Mouse (Mus musculus) heart, embryonic 16.5 days (tissue): ENCODE data around the gene Rasl11a. TPM values are rescaled to one million over a fixed set of nuclear protein-coding genes. Genes with fewer than 3 reads are reported as not detected.

Experiments
- ATAC-seq: fragments of 200-750 bp; cut with Nextera tagmentation; replicated peaks from 2 replicates; pipeline ENCODE4 v1.8.0; 2017; ENCODE audit warnings: moderate number of reproducible peaks; ENCODE audit not compliant: insufficient read depth, low FRiP score; ENCODE audit errors: extremely low read depth
- H3K27ac ChIP-seq: fragments of 300-500 bp; sonication (generic); 2 replicates; pipeline ENCODE4 v1.5.1; 2014; ENCODE audit warnings: mild to moderate bottlenecking, low read length, control low read depth, moderate library complexity
- H3K27me3 ChIP-seq: fragments of 300-500 bp; sonication (generic); 2 replicates; pipeline ENCODE4 v1.6.1; 2014; ENCODE audit warnings: low read length, mixed read lengths; ENCODE audit not compliant: control insufficient read depth, insufficient read depth
- H3K36me3 ChIP-seq: fragments of 300-500 bp; sonication (generic); 2 replicates; pipeline ENCODE4 v1.6.1; 2014; ENCODE audit not compliant: control insufficient read depth, insufficient read depth
- H3K4me1 ChIP-seq: fragments of 300-500 bp; sonication (generic); 2 replicates; pipeline ENCODE4 v1.6.1; 2014; ENCODE audit warnings: low read length, mixed read lengths; ENCODE audit not compliant: control insufficient read depth, insufficient read depth
- H3K4me2 ChIP-seq: fragments of 300-500 bp; sonication (generic); 2 replicates; pipeline ENCODE4 v1.6.1; 2014; ENCODE audit warnings: low read depth, mild to moderate bottlenecking, control low read depth, low read length
- H3K4me3 ChIP-seq: fragments of 300-500 bp; sonication (generic); 2 replicates; pipeline ENCODE4 v1.5.1; 2014; ENCODE audit warnings: mild to moderate bottlenecking, control low read depth, low read length
- H3K9ac ChIP-seq: fragments of 300-500 bp; sonication (generic); 2 replicates; pipeline ENCODE4 v1.6.1; 2014; ENCODE audit warnings: low read length, control low read depth
- H3K9me3 ChIP-seq: fragments of 300-500 bp; sonication (generic); replicated peaks from 2 replicates; pipeline ENCODE4 v1.6.1; 2016; ENCODE audit warnings: low read length; ENCODE audit not compliant: control insufficient read depth
- WGBS: fragments of 180-500 bp; shearing (Covaris S2); extraction: QIAGEN DNeasy Blood & Tissue Kit; methylation state at CpG from one replicate; pipeline ENCODE4 v1.1.7; 2014; 5-methylcytosine and 5-hydroxymethylcytosine counted together
- polyA plus RNA-seq: library from polyadenylated mRNA; unstranded; fragments of >200 nt; fragmentation: Nextera tagmentation; extraction: Ambion mirVana; gene quantifications from 2 replicates; pipeline ENCODE4 v1.2.1, GENCODE M21; 2015

Gene Rasl11a
- polyA plus RNA-seq, 1 experiment from 2014 or later = 12.1 TPM

- H3K4me2 ChIP-seq = no peak overlapping the region
- H3K27me3 ChIP-seq = no peaks in the 10 kb centered on the region
- H3K36me3 ChIP-seq = no peaks in the 10 kb centered on the region
- no peak for ATAC-seq
- H3K4me3 ChIP-seq = no peak overlapping the region
- no peaks in the 10 kb centered on the region for H3K4me1 ChIP-seq
- 68% methylated on average over 8 of the region's 8 CpGs for WGBS
- H3K9ac ChIP-seq = no peak overlapping the region
- no peaks in the 10 kb centered on the region for H3K9me3 ChIP-seq
- no peak overlapping the region for H3K27ac ChIP-seq
These were observed 25.8 kb upstream of the Rasl11a start for GRCm38 (mm10) chr5:146818906-146819623.

- no peak overlapping the region for H3K9ac ChIP-seq
These were observed 21.9 kb upstream of the Rasl11a start for GRCm38 (mm10) chr5:146823005-146823404.

GRCm38 (mm10) chr5:146829528-146829927 lies 15.3 kb upstream of the Rasl11a start:
- Histone ChIP-seq H3K9ac (no peak overlapping the region; the same call in 1 of the 2 replicates), H3K4me3 (no peak overlapping the region; the same call in 1 of the 2 replicates), H3K9me3 (no peaks in the 10 kb centered on the region), H3K27ac (no peak overlapping the region), H3K27me3 (no peaks in the 10 kb centered on the region), H3K4me2 (peak overlapping the region; percentile 15), H3K4me1 (peaks cover 13% of the 10 kb centered on the region), H3K36me3 (peaks cover 3% of the 10 kb centered on the region)
- 38% methylated on average over 8 of the region's 8 CpGs for WGBS
- ATAC-seq = no peak

More at GRCm38 (mm10) chr5:146823005-146823404, 21.9 kb upstream of the Rasl11a start:
- Histone ChIP-seq H3K4me3 (no peak overlapping the region), H3K27ac (no peak overlapping the region), H3K27me3 (no peaks in the 10 kb centered on the region), H3K9me3 (no peaks in the 10 kb centered on the region), H3K4me2 (no peak overlapping the region), H3K4me1 (peaks cover 4% of the 10 kb centered on the region), H3K36me3 (no peaks in the 10 kb centered on the region)
- no peak for ATAC-seq
- WGBS = 78% methylated on average over 5 of the region's 5 CpGs

GRCm38 (mm10) chr5:146832435-146832768 lies 12.5 kb upstream of the Rasl11a start:
- H3K36me3 ChIP-seq = peaks cover 31% of the 10 kb centered on the region
- H3K27me3 ChIP-seq = no peaks in the 10 kb centered on the region
- ATAC-seq = peak; percentile 7; the same call in 1 of the 2 replicates
- H3K4me1 ChIP-seq = peaks cover 15% of the 10 kb centered on the region
- H3K9me3 ChIP-seq = no peaks in the 10 kb centered on the region
- H3K4me3 ChIP-seq = peak overlapping the region; percentile 85
- WGBS = 43% methylated on average over 7 of the region's 7 CpGs
- peak overlapping the region; percentile 90 for H3K27ac ChIP-seq
- peak overlapping the region; percentile 75 for H3K4me2 ChIP-seq
- peak overlapping the region; percentile 100 for H3K9ac ChIP-seq

- under 1% methylated on average over 60 of the region's 60 CpGs for WGBS
- Histone ChIP-seq H3K4me1 (peaks cover 15% of the 10 kb centered on the region), H3K27me3 (no peaks in the 10 kb centered on the region)
These were observed 12.0 kb upstream of the Rasl11a start, which contains the start of gene Rpl21 for GRCm38 (mm10) chr5:146832769-146833448. Gene Rpl21 (plus strand): TSS chr5:146832890.

GRCm38 (mm10) chr5:146833673-146834201 lies 11.1 kb upstream of the Rasl11a start:
- ATAC-seq = no peak
- Histone ChIP-seq H3K4me2 (peak overlapping the region; percentile 75), H3K27ac (peak overlapping the region; percentile 90), H3K27me3 (no peaks in the 10 kb centered on the region), H3K4me3 (peak overlapping the region; percentile 85), H3K36me3 (peaks cover 41% of the 10 kb centered on the region), H3K9ac (peak overlapping the region; percentile 100), H3K4me1 (peaks cover 15% of the 10 kb centered on the region), H3K9me3 (no peaks in the 10 kb centered on the region)
- 13% methylated on average over 8 of the region's 8 CpGs for WGBS

More at GRCm38 (mm10) chr5:146832769-146833448, 12.0 kb upstream of the Rasl11a start, which contains the start of gene Rpl21:
- peaks cover 35% of the 10 kb centered on the region for H3K36me3 ChIP-seq
- H3K9ac ChIP-seq = peak within 1 kb of the TSS; percentile 100
- ATAC-seq = peak; percentile 97
- peak within 1 kb of the TSS; percentile 85 for H3K4me3 ChIP-seq
- H3K4me2 ChIP-seq = peak within 1 kb of the TSS; percentile 75
- H3K27ac ChIP-seq = peak within 1 kb of the TSS; percentile 90
- no peaks in the 10 kb centered on the region for H3K9me3 ChIP-seq

- Histone ChIP-seq H3K4me3 (no peak overlapping the region), H3K4me1 (peaks cover 15% of the 10 kb centered on the region), H3K27ac (peak overlapping the region; percentile 35; the same call in 1 of the 2 replicates), H3K4me2 (no peak overlapping the region), H3K27me3 (no peaks in the 10 kb centered on the region), H3K36me3 (peaks cover 41% of the 10 kb centered on the region), H3K9ac (no peak overlapping the region), H3K9me3 (no peaks in the 10 kb centered on the region)
- ATAC-seq = no peak
- 77% methylated on average over 8 of the region's 8 CpGs for WGBS
These were observed 9.9 kb upstream of the Rasl11a start for GRCm38 (mm10) chr5:146834959-146835358.

GRCm38 (mm10) chr5:146837967-146838720 lies 6.7 kb upstream of the Rasl11a start:
- no peak overlapping the region for H3K9ac ChIP-seq
- no peaks in the 10 kb centered on the region for H3K9me3 ChIP-seq
- no peak overlapping the region for H3K4me2 ChIP-seq
- H3K4me1 ChIP-seq = peaks cover 12% of the 10 kb centered on the region
- H3K36me3 ChIP-seq = peaks cover 41% of the 10 kb centered on the region
- H3K4me3 ChIP-seq = no peak overlapping the region
- no peaks in the 10 kb centered on the region for H3K27me3 ChIP-seq
- 62% methylated on average over 7 of the region's 7 CpGs for WGBS
- ATAC-seq = no peak
- no peak overlapping the region for H3K27ac ChIP-seq
